Mouse (Mus musculus) urinary bladder, adult 2 months (tissue): ENCODE data around the gene Nebl. TPM values are rescaled to one million over a fixed set of nuclear protein-coding genes. Genes with fewer than 3 reads are reported as not detected.

Experiments
- DNase-seq: peaks from one replicate; pipeline ENCODE4 v3.0.0; 2022; ENCODE audit warnings: low spot score
- polyA plus RNA-seq: library from polyadenylated mRNA; depleted of rRNA; stranded (reverse); fragments of >200 nt; gene quantifications from 2 replicates; pipeline ENCODE4 v1.2.3, GENCODE M21; 2012

Nebl gene
- polyA plus RNA-seq, 1 experiment, result 0.44 TPM

DNA sequence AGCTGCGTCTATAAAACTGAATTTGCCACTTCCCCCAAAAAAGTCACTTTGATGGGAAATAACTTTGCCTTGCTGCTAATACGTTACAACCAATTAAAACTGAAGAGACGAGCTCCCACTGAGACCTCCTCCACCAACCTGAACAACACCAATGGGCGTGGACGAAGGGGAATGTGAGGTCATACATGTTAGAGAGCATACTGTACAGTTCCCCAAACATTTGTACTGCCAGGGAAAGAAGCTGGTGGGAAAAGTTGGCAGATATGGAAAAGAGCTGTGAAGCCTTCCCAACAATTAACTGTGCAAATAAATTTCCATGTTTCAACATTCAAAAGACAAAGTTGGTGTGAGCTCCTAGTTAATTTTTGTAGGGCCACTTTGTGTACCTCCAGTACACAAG, 25.3 kb downstream of the Nebl start:
- DNase-seq, result no peak

DNA sequence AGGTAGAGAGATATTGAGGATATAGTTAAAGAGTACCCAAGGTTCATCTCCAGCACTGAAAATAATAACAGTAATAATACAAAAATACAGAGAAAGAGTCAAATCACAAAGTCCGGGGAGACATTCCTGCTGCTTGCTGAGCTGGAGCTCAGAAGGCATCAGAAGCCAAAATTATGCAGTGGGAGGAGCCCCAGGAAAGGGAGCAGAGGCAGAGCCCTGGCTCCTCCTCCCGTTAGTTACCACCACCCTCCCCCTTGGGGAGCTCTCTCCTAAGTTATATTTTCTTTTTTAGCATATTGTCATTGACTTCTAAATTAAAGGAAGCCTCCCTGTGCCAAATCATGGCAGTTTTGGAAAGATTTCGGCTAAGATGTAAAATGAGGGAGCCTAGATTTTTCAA, 25.8 kb downstream of the Nebl start:
- DNase-seq, result no peak

DNA sequence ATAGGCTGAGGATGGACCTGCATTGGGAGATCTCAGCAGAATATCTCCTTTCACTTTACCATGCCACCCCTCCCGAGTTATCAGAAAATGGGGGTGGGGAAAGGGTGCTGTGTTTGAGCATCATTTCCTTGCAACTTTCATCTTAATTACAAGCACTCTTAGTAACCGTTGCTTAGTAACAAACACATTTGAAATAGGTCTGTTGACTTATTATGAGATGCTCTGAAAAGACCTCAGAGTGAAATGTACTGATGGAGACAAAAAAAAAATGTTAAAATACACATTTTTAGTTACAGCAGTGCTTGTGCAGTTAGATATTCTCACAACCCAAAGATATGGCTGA, 28.1 kb downstream of the Nebl start:
- no peak for DNase-seq

DNA sequence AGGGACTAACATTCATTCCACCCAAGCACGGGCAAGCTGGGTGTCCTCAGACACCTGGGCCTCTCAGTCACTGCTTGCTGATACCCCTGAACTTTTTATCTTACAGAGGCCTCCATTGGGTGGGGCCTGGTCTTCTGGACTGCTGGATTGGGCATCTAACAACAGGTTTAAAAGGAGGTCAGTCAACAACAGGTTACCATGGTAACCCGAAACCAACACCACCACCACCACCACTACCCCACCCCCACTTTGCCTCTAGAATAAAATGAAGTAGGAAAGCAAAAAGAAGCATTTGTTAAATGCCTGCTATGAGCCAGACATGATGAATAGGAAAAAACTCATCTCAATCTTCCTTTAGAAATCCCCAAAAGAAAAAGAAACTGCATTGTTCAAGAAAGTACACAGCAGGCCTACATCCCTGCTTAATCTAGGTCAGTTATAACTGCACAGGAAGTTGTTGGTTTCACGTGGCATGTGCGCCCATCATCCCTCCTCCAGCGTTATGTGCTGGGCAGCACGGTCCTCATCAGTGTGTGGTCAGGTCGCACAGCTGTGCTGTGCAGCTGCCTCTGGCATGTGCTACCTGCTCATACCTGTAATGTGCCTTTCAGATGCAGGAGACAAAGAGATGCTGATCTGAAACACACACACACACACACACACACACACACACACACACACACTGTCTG, 28.6 kb downstream of the Nebl start:
- DNase-seq, result no peak

DNA sequence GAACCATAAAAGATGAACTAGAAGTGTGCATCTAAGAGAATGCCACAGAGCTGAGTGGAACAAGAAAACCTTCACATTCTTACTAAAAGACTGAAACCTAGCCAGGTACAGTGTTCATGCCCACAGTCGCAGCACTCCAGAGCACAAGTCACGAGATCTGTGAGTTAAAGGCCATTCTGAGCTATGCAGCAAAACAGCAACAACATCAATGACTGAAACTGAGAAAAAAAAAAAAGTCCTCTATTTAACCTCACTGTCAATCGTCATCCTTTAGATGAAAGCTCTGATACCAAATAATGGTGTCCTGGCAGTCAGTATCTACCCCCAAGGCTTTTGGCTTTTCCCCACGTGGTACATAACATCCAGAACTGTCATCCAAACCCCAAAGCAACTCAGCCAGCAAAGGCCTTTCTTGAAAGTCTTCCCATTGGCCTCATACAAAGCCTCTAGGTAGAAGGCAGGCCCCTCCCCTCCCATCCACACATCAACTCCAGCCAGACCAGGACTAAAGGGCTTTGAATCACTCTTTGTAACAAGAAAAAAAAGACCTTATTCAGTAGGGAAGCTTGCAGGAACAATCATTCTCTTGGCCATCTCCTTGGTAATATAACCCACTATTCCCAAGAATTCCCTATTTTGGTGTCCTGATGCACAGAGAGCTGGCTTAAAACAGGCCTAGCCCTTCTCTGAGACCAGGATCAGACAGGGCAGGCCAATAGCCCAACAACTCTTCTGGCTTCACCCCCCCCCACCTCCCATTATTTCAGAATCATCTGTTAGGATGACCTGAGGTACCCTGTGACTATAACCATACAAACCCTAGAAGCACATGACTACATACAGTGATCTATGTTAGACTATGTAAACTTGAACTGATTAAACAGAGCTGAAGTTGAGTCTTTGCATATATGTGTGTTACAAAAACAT, 32.8 kb downstream of the Nebl start:
- DNase-seq, result no peak

DNA sequence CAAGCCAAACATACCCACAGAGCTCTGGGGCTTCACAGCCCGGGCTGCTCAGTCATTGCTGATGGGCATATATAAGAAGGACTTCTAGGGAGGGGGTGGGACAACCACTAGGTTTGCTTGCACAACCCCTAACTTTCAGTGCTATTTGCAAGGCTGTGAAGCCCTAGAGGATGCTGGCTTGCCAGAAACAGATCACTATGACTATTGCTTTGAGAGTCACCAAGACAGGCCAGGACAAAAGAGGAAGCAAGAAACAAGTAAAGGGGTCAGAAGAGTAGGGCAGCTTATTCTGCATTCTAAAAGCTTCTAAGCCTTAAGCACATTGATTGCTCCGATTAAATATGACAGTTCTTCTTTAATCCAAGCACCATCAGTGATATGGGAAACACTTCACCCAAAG, 38.3 kb downstream of the Nebl start:
- DNase-seq, result no peak

DNA sequence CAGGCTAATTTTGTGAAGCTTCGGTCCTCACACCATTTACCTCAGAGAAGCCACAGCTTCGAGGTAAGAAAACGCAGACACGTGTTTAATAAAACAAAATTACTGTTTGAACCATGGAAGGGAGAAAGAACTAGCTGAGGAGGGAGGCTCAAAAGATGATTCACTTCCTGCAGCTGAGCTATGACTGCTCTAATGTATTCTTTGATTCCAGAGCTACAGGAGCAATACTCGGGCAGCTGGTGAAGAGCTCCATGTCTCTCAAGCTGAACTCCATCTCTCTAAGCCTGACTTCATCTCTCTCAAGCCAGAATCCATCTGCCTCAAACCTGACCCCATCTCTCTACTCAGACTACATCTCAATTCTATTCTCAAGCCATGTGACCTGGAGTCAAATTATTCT, 41.0 kb downstream of the Nebl start:
- no peak for DNase-seq

DNA sequence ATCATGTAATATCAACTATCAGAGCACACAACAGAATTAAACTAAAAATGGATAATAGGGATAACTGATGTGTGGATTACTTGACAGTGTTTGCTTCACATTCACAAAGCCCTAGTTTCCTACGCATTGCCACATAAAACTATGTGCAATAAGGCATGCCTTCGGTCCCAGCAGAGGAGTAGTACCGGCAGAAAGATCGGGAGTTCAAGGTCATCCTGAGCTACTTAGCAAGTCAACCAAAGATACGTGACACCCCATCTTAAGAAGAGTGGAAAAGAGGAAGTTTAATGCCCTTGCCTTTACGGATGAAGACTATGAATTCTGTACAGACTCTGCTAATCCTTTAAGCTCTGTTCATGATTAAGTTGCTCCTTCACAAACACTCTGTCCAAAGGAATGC, 44.1 kb downstream of the Nebl start:
- DNase-seq, result no peak

DNA sequence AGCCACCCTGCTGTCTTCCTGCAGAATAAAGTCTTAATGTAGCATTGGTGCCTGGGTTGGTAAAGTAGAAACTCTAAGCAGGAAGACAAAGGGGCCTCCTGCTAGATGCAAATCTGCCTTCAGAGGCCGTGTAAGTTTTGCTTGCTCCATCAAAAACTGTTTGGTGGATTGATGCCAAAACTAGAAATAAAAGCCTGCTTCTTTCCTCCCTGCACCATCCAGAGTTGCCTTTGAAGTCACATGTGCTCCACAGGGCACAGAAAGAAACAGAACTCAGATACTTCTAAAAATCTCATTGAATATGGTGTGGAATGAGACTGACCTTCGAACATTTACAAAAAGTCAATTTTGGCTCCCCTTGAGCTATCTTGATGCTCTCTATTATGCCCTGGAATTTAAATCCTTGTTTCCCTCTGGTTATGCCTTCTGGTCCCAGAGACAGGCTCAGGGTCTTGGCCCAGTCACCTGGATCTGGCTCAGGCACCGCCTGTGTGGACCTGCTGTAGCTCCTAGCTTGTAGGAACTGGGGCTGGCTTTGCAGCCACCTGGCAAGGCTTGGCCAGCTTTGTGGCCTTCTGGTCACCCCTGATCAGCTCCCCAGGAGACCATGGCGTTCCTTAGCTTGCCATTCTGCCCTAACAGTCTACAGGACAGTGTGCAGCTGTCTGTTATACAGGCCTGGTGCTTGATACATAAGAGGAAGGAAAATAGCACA, 47.8 kb downstream of the Nebl start:
- no peak for DNase-seq

DNA sequence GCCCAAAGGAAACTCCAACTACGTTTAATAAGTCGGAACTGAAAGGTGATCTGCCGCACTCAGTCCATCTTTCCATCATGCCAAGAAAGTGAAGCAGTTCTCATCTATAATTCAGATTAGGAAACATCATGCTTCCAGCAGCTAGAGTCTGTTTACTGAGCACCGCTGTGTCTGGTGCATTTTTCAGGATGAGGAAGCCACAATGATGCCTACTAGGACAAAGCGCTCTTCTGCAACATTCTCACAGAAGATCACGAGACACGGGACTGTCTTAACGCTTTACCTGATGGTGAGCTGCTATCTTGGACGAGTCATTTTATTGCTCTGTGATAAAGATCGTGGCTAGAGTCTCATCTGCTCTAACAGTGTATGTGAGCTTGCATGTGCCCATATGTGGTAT, 59.1 kb downstream of the Nebl start:
- no peak for DNase-seq

DNA sequence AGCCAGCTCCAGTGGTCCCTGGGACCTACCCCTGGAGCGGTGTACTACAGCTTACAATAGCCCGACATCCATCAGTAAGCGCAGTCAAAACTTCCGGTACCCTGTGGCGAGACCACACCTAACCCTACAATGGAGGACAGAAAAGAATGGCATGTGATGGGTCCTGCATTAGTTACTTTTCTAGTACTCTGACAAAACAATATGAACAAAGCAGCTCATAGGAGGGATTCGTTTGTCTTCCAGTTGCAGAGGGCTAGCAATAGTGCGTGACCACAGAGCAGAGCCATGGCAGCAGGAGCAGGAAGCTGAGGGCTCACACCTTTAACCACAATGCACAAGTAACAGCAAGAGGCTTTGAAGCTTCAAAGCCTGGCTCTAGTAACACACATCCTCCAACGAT, 59.7 kb downstream of the Nebl start:
- no peak for DNase-seq

DNA sequence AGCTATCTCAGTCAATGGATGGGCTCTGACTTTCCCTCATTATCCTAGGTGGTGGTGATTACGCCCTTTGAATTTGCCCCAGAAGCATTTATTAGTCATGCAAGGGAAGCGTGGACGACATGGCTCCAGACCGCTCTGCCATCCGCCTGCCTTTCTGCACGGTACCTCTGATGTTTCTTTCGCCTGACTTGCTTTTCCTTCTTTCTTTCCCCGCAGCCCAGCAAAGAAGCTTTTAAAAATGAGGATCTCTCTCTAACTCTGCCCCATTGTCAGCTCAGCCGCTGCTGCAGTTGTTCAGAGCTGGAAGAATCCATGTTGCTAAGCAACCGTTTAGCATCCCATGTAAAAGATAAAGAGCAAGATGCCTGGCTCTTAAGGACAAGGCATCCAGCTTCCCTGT, 61.3 kb downstream of the Nebl start:
- no peak for DNase-seq

DNA sequence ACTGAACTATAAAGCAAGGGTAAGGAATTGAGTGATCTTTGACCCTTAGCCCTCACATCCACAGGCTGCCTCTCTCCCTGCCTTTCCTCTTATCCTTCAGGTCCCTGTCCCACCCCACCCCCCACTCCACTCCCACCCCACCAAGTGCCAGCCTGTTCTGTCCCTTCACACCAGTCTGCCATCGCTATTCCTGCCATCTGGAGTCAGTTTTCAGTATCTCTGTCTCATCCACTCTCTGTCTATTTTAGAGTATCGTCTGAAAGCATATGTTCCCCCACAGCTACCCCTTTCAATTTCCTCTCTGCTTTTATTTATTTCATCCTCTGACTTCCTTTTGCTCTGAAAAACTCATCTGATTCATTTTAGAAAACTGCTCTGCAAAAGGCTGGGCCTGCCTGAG, 62.3 kb downstream of the Nebl start:
- DNase-seq, result no peak

DNA sequence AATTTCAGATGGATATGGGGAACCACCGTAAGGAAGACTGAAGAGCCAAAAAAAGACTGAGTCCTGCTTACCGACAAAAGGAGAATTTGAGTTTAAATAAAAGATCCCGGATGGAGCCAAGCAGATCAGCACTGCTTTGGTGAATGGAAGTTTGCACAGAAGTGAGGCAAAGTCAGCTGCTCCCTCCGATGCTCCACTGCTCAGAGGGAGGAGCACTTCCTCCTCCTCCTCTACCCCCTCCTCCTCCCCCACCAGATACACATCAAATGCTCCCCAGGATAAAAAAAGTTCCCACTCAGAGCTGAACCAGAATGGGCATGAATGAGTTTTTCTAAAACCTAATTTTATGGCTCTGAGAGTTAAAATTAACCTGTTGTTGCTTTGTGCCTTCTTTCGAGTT, 73.1 kb downstream of the Nebl start:
- DNase-seq, result no peak

DNA sequence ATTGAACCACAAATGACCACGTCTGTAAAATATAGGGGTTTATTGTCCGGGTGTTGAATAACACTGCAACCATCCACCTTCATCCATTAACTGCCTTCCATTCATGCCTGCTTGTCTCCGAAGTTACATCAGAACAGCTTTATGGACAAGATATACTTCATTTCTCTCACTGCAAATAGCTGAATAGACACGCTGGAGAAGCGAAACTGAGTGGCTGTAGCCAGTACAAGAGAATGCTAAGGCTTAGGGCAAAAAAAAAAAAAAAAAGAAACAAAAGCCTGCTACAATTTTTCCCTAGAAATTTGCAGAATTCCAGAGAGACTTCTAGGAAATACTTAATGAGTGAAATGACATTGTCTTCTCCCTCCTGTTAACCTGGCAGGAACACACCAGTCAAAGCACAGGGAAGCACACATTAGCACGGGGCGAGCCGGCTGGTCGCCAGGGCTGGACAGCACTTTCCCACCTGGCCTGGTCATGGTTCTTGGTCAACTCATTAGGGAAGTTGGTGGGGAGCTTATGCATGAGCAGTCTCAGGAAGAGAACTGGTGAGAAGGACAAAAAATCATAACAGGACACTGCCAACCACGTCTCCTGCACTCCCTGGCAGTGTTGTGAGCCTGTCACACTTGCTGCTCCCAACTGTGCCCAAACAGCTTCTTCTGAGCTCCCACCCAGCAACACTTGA, 81.0 kb downstream of the Nebl start:
- no peak for DNase-seq

DNA sequence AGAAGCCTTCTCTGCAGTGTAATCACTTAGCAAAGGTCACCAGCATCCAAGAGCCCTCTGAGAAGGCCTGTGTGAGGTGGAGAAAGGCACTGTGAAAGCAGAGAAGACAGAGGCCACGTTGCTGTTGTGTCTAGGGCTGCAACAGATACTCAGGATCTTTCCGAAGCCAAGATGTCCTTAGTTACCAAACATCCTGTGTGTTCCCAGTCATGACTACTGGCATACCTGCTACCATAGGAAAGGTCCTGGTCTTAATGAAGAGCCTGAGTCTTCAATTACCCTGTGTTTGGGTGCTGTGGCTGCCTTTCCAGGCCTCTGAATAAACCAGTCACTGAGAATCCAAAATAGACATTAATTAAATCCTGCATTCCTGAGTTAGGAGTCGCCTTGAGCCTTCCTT, 81.5 kb downstream of the Nebl start:
- no peak for DNase-seq

DNA sequence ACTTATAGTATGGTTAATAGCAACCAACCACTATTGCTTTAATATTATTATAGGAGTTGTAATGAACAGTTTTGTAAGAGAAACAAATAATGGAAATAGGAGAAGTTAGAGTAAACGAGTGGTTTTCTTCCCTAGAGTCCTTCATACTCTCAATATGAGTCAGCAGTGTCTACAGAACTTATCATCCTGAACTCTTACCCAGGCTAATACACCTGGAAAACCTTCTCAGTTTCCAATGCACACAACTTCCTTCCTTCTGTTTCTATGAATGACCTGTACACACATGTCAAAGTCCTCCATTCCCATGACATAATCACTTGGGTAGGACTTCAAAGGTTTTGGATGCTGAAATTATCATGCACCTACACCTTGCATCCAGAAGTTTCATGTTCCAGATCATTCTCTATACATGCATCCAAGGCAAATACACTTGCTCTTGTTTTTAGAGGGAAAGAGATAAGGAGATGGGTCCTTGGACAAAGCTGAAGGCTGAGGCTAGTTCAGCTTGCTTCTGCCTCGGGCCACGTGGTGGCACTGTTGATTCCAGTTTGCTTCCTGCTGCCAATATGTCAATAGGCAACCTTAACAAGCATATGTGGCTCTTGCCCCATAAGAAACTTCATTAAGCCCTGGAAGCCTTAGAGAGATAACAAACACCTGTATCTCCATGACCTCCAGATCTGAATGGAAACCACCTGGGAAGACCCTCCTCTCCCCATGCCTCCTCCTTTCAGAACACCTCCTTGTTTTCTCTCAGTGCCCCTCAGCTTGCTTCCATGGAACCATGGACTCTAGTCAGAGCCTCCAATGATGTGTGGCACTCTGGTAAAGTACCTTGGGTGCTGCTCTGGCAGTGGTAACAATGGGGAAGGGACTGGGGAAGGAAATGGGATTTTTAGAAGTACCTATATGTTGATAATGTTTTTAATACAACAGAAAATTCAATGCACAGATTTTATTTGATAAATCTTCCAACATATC, 86.7 kb downstream of the Nebl start:
- DNase-seq, result no peak

DNA sequence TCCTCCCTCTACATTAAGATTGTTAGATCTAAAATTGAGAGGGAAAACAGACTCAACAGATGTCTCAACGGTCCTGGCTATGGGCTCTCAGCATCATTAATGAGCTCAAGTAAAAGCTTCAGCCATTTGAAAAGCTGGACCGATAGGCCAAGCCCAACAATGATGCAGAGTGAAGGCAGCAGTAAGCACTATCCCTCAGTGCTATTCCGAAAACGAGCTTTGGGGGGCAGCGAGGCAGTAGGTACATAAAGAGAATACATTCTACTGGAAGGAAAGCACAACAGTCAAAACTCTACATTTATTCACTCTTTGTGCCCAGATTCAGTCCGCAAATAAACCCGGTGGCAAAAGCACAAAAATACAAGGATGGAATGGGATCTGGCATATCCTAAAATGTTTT, 87.4 kb downstream of the Nebl start:
- no peak for DNase-seq

DNA sequence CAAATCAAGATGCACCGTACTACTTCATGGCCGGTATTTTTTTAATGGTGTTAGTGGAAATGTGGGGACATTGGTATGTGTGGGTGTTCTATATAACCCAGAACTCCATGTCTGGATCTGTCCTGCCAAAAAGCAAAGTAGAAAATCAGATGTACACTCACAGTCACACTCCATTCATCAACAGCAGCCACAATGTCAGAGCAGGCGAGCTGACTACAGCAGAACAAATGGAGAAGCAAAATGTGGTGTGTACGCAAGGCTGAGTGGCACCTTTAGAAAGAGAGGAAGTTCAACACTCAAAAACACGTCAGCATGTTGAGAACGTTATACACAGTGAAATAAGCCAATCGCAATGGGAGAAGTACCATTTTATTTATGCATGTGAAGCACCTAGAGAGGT, 88.5 kb downstream of the Nebl start:
- no peak for DNase-seq

DNA sequence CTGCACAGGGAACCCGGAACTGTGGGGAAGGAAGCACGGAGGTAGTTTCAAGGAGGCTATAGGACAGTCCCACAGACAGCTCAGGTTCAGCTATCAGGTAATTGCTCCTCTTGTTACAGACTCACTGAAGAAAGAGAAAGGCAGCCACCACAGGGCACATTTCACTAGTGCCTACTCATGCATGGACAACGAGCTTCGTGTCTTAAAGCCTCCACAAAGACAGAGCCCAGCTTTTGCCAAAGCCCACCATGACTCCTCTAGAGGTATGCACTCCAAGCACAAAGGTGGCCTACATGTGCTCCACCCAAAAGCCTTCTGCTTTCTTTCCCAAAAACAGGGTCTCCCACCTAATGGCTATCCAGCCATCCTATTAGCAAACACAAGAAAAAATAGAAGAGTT, 90.4 kb downstream of the Nebl start:
- no peak for DNase-seq

DNA sequence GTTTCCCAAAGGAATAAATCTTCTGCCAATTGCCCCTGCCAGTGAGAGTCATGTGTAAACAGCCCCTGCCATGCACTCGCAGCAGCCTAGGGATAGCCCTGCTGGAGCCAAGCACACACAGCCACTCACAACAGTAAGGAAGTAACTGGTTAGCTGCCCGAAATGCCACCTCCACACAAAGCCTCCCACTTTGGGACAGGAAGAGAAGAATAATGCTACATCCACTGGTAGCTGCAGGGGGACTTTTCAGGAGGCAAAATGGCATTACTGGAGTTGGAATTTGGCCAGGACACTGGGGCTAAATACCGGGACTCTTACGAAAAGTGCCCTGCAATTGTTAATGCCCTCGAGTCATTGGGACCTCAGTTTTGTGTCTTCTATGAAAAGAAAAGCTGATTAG, 92.6 kb downstream of the Nebl start:
- no peak for DNase-seq
